Mouse (Mus musculus) heart, postnatal 14 days (tissue): ENCODE data around the gene Nfx1. TPM values are rescaled to one million over a fixed set of nuclear protein-coding genes. Genes with fewer than 3 reads are reported as not detected.
A peak's percentile ranks its signal among the peaks of the same experiment; 100 is the strongest.

ENCODE experiments used
- DNase-seq, 2 experiments: peaks; one replicate each; pipeline ENCODE4 v3.0.0; 2021 to 2022
- intact Hi-C: fragments of 180-260 bp; cut with DNase I; formaldehyde crosslinking; loops from one replicate; pipeline ENCODE4 v1.15.1; 2025
- total RNA-seq, 2 experiments: library from RNA; stranded (reverse); gene quantifications; 2 replicates each; pipeline ENCODE4 v1.2.3; 2021

The Nfx1 gene
- total RNA-seq, 2 experiments from 2014 or later, result 24.7 to 25.4 TPM

DNA sequence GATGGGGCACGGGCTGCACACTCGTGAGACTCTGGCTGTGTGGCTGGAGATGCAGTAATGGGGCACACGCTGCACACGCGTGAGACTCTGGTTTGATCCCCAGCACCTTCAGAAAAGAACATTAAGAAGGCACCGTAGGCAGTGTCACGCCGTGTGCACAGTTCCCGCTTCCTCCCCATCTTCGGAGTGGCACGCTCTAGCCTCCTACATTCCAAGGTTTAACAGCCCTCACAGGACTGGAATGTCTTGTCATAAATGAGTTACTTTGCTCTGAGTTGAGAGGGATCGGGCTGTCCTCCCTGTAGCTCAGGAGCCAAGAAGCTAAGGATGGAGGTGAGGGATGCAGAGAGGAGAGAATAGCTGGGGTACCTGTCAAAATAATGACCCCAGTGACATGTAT is 72.2 kb downstream of the Nfx1 start:
- intact Hi-C loops, result no loop called here
- DNase-seq, result no peak

- peak in 1 of 2 experiments; percentile 43 for DNase-seq
- intact Hi-C loops, result no loop called here
These were observed 73.3 kb downstream of the Nfx1 start for GRCm38 (mm10) chr4:41043961-41044360.

DNA sequence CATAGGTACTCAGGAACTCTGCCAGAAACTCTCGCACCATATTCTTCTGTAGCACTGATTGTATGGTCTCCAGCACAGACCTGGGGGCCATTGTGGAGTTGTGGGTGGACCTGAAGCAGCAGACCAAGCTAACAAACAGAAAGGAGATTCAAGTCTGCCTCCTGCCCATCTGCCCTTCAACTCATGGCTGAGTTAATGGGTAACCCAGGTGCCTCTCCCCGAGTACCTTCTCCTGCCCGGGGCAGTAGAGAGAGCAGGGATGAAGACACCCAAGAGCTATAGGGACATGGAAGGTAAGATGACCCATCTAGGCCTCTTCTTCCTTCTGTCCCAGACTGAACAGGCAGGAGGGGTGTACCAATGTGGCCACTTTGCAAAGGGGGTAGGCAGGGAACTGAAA is 74.6 kb downstream of the Nfx1 start:
- intact Hi-C loops, result no loop called here

DNA sequence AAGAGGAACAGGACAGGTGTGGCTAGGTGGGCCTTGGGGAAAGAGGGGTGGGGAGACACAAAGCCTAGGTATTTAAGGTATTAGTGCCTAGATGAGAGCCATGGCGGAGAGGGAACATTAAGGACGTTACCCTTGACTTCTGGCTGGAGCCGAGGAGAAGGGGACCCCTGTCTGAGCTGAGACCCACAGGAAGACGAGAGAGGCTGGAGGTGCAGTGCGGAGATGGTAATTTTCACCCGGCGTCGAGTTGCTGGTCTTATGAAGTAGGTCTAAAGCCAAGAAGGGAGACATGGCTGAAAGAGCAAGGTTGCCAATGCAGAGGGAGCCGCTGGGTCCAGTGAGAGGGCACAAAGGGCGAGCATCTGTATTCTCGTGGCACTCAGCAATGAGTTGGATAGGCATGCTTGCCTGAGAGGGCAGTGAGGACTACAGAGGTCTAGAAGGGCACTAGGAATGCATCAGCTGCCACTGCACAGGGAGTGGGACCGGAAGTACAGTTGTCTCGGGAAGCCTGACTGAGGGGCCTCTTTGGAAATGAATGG is 75.6 kb downstream of the Nfx1 start:
- DNase-seq, result no peak
- intact Hi-C loops, result no loop called here

More for the DNA sequence above, 74.6 kb downstream of the Nfx1 start:
- no peak for DNase-seq

DNA sequence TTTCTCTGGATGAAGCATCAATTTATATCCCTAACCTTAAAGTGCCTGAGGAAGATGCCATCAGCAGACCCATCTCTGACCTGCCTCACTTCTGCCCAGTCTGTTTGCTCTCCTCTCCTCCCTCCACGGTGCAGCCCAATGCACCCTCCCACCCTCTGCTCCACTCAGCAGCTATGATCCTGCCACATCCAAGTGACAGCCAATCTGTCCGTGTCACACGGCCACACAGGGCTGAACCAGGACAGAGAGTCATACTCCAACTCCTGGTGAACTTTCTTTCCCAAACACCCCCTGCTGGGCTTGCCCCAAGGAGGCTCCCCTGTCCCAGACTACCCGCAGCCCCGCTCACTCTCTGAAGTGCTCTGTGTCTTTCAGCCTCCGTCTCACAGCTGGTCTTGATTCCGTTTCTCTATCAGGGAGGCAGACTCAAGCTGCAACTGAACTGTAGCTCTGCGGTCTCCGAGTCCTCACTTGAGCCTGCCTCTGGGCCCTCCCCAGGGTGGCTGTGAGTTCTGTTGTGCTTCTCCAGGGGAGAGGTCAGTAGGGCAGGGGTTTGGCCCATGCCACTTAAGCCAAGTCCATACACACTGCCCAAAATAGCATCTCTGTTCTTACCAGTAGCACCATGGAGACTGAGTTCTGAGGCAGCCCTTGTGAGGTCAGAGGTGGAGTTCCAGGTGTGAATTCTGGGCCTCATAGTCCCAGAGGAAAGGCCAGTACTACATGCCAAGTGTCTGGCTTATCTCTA is 77.0 kb downstream of the Nfx1 start, which contains the start of gene Aqp7:
Gene Aqp7 (minus strand): TSS at position 616 of the 748 bp plus-strand sequence.
- peak; percentile 46 to 50 for DNase-seq
- intact Hi-C loops, result no loop called here

DNA sequence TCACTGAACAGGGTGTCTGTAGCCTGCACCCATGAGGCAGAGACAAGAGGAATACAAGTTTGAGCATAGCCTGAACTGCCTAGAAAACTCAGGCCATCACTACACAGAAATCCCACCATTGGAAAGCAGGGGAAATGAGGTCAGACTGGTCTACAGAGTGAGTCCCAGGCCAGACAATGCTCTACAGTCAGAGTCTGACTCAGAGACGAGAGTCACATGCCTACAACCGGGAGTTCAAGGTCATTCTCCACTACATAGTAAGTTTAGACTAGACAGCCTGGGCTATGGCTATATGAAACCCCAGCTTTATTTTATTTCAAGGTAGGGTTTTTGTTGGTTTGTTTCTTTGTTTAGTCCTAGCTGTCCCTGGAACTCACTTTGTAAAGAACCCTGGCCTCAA is 78.2 kb downstream of the Nfx1 start:
- DNase-seq, result no peak
- intact Hi-C loops, result no loop called here

DNA sequence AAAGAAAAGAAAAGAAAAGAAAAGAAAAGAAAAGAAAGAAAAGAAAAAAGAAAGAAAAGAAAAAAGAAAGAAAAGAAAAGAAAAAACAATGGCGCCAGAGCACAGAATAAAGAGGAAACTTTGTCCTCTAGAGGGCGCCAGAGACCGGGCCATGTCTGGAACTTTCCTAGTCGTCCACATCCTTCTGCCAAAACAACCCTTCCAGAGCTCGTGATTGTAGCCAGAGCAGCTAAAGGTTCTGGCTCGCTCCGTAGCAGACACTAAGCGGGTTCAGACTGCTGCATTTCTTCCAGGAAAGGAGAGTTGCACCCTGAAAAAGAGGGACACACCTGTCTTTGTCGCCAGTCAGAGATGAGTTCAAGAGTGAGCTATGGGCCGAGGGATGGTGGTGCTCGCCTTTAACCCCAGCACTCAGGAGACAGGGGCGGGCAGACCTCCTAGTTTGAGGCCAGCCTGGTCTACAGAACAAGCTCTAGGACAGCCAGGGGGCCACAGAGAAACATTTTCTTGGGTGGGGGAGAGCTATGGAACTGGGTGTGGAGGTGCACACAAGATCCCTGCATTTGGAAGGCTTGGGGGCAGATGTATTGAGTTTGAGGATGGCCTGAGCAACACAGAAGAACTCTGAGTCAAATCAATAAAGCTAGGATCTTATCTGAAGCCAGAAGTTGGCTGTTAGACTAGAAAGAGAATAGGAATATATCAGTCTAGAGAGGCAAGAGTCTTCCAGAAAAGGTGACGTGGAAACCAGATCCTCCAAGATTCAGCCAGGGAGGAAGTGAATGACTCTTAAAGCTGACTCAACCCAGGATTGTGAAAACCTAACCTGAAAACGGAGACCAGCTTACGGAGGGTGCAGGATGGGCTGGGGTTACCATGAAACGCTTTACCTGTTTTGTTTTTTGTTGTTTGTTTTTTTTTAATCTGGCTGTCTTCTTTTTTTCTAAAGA is 80.3 kb downstream of the Nfx1 start:
- peak; percentile 86 to 93 for DNase-seq
- intact Hi-C loops, result loop anchor here (1.0 to 10.0 kb wide), 4 partner anchors 68 to 336 kb away; no protein-coding TSS in a partner anchor

- intact Hi-C loops, result loop anchor here (5.0 to 10.0 kb wide), 3 partner anchors 173 to 336 kb away; no protein-coding TSS in a partner anchor
- no peak for DNase-seq
These were observed 81.1 kb downstream of the Nfx1 start for GRCm38 (mm10) chr4:41051781-41052180.

GRCm38 (mm10) chr4:41055111-41055510 is 84.4 kb downstream of the Nfx1 start:
- peak in 1 of 2 experiments; percentile 46 for DNase-seq
- intact Hi-C loops, result loop anchor here (10.0 kb wide), 1 partner anchor 170 kb away; no protein-coding TSS in a partner anchor

GRCm38 (mm10) chr4:41056253-41056652 is 85.5 kb downstream of the Nfx1 start:
- no peak for DNase-seq
- intact Hi-C loops, result loop anchor here (10.0 kb wide), 1 partner anchor 169 kb away; no protein-coding TSS in a partner anchor

DNA sequence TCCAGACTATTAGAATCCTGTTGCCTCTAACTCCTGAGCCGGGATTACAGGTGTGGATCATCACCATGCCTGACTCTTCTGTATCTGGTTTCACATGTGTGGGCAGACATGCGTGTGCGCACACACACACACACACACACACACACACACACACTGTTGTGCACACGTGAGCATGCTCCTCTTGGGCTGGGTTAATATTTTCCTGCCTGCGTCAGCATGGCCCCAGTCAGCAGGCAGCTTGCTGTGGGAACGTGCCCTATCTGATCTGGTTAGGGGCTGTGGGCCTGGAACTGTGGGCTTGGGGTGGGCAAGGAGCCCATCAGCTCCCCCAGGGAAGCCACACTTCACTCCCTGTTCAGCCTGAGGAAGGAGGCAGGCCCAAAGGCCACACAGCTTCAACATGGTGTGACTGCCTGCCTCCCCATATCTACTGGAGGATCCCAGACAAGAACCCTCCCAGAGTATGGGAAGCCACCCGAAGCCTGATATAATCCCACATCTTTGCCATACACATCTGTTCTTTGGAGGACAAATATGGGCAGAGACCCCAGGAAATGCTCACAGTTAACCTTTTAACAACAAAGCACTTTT is 86.1 kb downstream of the Nfx1 start:
- no peak for DNase-seq
- intact Hi-C loops, result loop anchor here (10.0 kb wide), 1 partner anchor 168 kb away; no protein-coding TSS in a partner anchor

GRCm38 (mm10) chr4:41057361-41057760 is 86.7 kb downstream of the Nfx1 start:
- no peak for DNase-seq
- intact Hi-C loops, result loop anchor here (10.0 kb wide), 1 partner anchor 167 kb away; no protein-coding TSS in a partner anchor

- intact Hi-C loops, result no loop called here
- no peak for DNase-seq
These were observed 92.6 kb downstream of the Nfx1 start for GRCm38 (mm10) chr4:41063351-41063750.

DNA sequence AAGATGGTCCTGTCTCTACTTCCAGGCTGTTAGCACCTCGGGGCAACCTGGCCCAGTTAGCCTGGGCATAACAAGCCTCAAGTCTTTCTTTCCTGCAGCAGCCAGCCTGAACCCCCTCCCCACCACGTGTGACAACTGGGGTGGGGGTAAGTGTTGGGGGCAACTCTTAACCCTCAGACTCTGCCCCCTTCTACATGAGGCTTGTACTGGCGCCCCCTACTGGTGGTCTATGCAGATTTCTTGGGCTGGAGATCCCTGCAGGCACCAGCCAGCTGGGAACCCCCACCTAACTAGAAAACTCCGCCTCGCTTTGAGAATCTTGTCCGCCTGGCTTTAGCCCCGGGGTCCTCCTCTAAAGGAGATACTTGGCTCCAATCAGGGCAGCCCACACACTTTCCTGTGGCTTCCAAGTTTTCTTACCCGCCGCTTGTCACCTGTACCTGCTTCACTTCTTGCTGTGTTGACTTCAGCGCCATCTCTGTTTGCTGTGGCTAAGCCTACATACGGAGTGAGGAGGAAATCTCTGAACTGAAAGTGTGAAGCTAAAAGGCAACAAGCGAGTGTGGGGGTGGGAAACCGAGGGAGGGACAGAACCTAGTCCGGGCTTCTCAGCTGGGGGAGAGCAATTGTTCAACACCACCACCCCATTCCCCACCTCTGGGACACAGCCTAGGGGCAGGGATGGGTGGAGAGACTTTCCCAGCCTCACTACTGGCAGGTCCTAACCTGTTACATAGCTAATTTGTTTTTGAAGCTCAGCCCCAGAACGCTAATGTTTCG is 93.4 kb downstream of the Nfx1 start:
- DNase-seq, result peak; percentile 28 to 39
- intact Hi-C loops, result no loop called here

- intact Hi-C loops, result no loop called here
- DNase-seq, result no peak
These were observed 94.5 kb downstream of the Nfx1 start for GRCm38 (mm10) chr4:41065196-41065595.

DNA sequence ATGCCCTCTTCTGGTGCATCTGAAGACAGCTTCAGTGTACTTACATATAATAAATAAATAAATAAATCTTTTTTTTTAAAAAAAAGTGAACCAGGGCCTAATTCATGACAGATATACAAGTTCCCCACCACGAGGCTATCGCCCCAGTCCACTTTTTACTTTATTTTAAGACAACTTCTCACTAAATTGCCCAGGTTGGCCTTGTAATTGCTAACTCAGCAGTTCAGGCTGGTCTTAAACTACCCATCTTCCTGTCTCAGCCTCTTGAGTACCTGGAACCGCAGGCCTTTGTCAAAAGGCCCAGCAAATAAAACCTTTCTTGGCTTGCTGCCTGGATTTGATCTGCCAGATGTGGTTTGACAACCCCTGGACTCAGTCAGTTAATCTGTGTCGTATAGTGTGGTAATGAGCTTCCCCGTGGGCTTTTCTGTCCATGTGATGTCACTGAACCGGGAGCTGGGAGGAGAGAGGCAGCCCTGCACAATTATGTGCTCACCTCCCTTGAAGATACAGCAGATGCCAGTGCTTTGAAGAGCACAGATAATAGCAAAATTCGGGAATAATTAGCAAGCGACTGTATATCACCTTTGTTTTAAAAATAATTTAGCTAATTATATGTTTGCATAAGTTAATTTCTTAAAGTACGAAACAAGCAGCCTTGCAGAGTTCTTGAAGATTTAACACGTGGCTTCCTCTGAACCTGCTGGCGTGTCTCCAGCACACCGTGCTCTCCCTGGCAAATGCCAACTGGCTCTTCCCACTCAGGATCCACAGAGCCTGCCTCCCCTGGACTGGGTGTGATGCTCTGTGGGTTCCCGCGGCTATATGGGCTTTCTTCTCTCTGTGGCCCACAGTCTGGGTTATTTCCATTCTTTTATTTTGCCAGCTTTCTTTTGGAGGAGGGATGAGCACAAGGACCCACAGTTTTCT is 101.1 kb downstream of the Nfx1 start:
- intact Hi-C loops, result no loop called here
- no peak for DNase-seq

GRCm38 (mm10) chr4:41073008-41073817 is 102.5 kb downstream of the Nfx1 start:
- DNase-seq, result no peak

DNA sequence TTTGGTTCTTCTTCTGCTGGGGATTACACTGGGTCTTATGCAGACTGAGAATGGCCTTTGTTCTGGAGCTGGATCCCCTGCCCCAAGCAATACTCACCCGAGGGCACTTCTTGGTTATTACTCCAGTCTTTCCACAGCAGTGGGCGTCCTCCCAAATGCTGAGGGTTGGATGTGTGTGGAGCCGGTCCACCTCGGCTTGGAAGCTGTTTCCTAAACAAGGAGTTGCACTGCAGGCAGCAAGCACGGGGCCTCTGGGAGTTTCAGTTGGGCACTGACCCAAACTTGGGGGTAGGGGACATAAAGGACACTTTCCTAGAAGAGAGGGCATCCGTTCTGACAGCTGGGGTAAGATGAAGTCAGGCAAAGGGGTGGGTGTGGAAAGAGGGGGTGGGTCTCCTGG is 103.8 kb downstream of the Nfx1 start:
- intact Hi-C loops, result no loop called here
- DNase-seq, result no peak

More at GRCm38 (mm10) chr4:41073008-41073817, 102.5 kb downstream of the Nfx1 start:
- intact Hi-C loops, result no loop called here
